Mouse (Mus musculus): ENCODE results near the gene Cacna1c. TPM values are rescaled to one million over a fixed set of nuclear protein-coding genes. Genes with fewer than 3 reads are reported as not detected.

The Cacna1c gene
- polyA plus RNA-seq, 1 experiment from 2014 or later = 0.23 TPM

- no peaks in the 10 kb centered on the region for H3K4me1 ChIP-seq (ENCODE audit: insufficient read depth)
- H3K9ac ChIP-seq (replicated peaks) = no peak overlapping the region
- WGBS (ENCODE audit: insufficient replicate concordance) = 53% methylated on average over 7 of the region's 7 CpGs
- no peaks in the 10 kb centered on the region for H3K9me3 ChIP-seq (ENCODE audit: low read length)
- no peak overlapping the region for H3K27ac ChIP-seq (ENCODE audit: low read depth)
- ATAC-seq (no peak), DNase-seq (no peak)
- no peak overlapping the region for H3K4me2 ChIP-seq (ENCODE audit: low read depth, low read length)
- TF ChIP-seq CTCF (IDR thresholded peaks at IDR 0.05; ENCODE audit: low read depth) (peak; percentile 40), EP300 (IDR thresholded peaks at IDR 0.05; ENCODE audit: low read depth) (no peak)
- H3K4me3 ChIP-seq (ENCODE audit: low read depth, low read length) = no peak overlapping the region
- H3K27me3 ChIP-seq (ENCODE audit: insufficient read depth, low read length) = no peaks in the 10 kb centered on the region
- no peaks in the 10 kb centered on the region for H3K36me3 ChIP-seq (replicated peaks; ENCODE audit: insufficient read depth, low read length)
Measured at GRCm38 (mm10) chr6:118605974-118606373, 590.2 kb downstream of the Cacna1c start.

- no peak for DNase-seq
- H3K4me2 ChIP-seq (ENCODE audit: low read depth, low read length) = no peak overlapping the region
- H3K4me1 ChIP-seq (ENCODE audit: insufficient read depth) = no peaks in the 10 kb centered on the region
- ATAC-seq = no peak
- no peak overlapping the region for H3K4me3 ChIP-seq (ENCODE audit: low read depth, low read length)
- no peaks in the 10 kb centered on the region for H3K36me3 ChIP-seq (replicated peaks; ENCODE audit: insufficient read depth, low read length)
- 87% methylated on average over 7 of the region's 7 CpGs for WGBS (ENCODE audit: insufficient replicate concordance)
- no peaks in the 10 kb centered on the region for H3K27me3 ChIP-seq (ENCODE audit: insufficient read depth, low read length)
- TF ChIP-seq CTCF (IDR thresholded peaks at IDR 0.05; ENCODE audit: low read depth) = no peak
- no peak for TF ChIP-seq EP300 (IDR thresholded peaks at IDR 0.05; ENCODE audit: low read depth)
- no peak overlapping the region for H3K9ac ChIP-seq (replicated peaks)
- no peak overlapping the region for H3K27ac ChIP-seq (ENCODE audit: low read depth)
- no peaks in the 10 kb centered on the region for H3K9me3 ChIP-seq (ENCODE audit: low read length)
Measured at GRCm38 (mm10) chr6:118603825-118604224, 592.4 kb downstream of the Cacna1c start.

- Histone ChIP-seq H3K9ac (replicated peaks) (no peak overlapping the region), H3K27me3 (ENCODE audit: insufficient read depth, low read length) (peaks cover 31% of the 10 kb centered on the region), H3K36me3 (replicated peaks; ENCODE audit: insufficient read depth, low read length) (no peaks in the 10 kb centered on the region), H3K9me3 (ENCODE audit: low read length) (no peaks in the 10 kb centered on the region), H3K4me2 (ENCODE audit: low read depth, low read length) (no peak overlapping the region), H3K4me3 (ENCODE audit: low read depth, low read length) (no peak overlapping the region), H3K4me1 (ENCODE audit: insufficient read depth) (peaks cover 8% of the 10 kb centered on the region; the same call in 1 of the 2 replicates), H3K27ac (ENCODE audit: low read depth) (no peak overlapping the region)
- no peak for DNase-seq
- no peak for TF ChIP-seq EP300 (IDR thresholded peaks at IDR 0.05; ENCODE audit: low read depth)
- no peak for TF ChIP-seq CTCF (IDR thresholded peaks at IDR 0.05; ENCODE audit: low read depth)
- ATAC-seq = no peak
- WGBS (ENCODE audit: insufficient replicate concordance) = 64% methylated on average over 9 of the region's 9 CpGs
Measured at GRCm38 (mm10) chr6:118595681-118596055, 600.5 kb downstream of the Cacna1c start.

- ATAC-seq (no peak), DNase-seq (no peak)
- H3K9ac ChIP-seq (replicated peaks) = no peak overlapping the region
- no peak overlapping the region for H3K4me2 ChIP-seq (ENCODE audit: low read depth, low read length)
- WGBS (ENCODE audit: insufficient replicate concordance) = 74% methylated on average over 10 of the region's 10 CpGs
- no peaks in the 10 kb centered on the region for H3K9me3 ChIP-seq (ENCODE audit: low read length)
- H3K4me3 ChIP-seq (ENCODE audit: low read depth, low read length) = no peak overlapping the region
- TF ChIP-seq EP300 (IDR thresholded peaks at IDR 0.05; ENCODE audit: low read depth) (no peak), CTCF (IDR thresholded peaks at IDR 0.05; ENCODE audit: low read depth) (no peak)
- no peak overlapping the region for H3K27ac ChIP-seq (ENCODE audit: low read depth)
- no peaks in the 10 kb centered on the region for H3K36me3 ChIP-seq (replicated peaks; ENCODE audit: insufficient read depth, low read length)
- peaks cover 8% of the 10 kb centered on the region; the same call in 1 of the 2 replicates for H3K4me1 ChIP-seq (ENCODE audit: insufficient read depth)
- H3K27me3 ChIP-seq (ENCODE audit: insufficient read depth, low read length) = peaks cover 31% of the 10 kb centered on the region
Measured at GRCm38 (mm10) chr6:118594833-118595680, 601.2 kb downstream of the Cacna1c start.

DNA sequence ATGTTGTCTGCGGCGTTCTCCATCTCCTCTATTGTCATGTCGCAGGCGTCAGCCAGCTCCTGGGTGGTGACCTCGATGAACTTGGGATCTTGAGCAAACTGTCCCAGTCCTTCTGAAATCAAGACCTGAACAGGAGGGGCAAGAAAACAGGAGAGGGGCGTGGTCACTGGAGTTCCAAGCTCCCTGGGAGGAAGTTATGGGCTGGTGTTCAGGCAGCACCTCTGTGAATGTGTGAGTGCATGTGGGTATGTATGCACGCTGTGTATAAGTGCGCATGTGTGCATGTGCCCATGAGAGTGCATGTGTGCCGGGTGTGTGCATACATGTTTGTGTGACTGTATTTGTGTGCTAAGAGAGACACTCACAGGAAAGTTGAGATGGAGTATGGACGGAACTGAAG, 602.1 kb downstream of the Cacna1c start:
- Histone ChIP-seq H3K4me3 (ENCODE audit: low read depth, low read length) (peak overlapping the region; percentile 46), H3K4me2 (ENCODE audit: low read depth, low read length) (peak overlapping the region; percentile 76), H3K27ac (ENCODE audit: low read depth) (no peak overlapping the region), H3K27me3 (ENCODE audit: insufficient read depth, low read length) (peaks cover 31% of the 10 kb centered on the region), H3K9ac (replicated peaks) (no peak overlapping the region), H3K4me1 (ENCODE audit: insufficient read depth) (peaks cover 8% of the 10 kb centered on the region; the same call in 1 of the 2 replicates), H3K36me3 (replicated peaks; ENCODE audit: insufficient read depth, low read length) (no peaks in the 10 kb centered on the region), H3K9me3 (ENCODE audit: low read length) (no peaks in the 10 kb centered on the region)
- ATAC-seq (no peak), DNase-seq (no peak)
- no peak for TF ChIP-seq EP300 (IDR thresholded peaks at IDR 0.05; ENCODE audit: low read depth)
- TF ChIP-seq CTCF (IDR thresholded peaks at IDR 0.05; ENCODE audit: low read depth) = no peak
- WGBS (ENCODE audit: insufficient replicate concordance) = 30% methylated on average over 10 of the region's 10 CpGs

DNA sequence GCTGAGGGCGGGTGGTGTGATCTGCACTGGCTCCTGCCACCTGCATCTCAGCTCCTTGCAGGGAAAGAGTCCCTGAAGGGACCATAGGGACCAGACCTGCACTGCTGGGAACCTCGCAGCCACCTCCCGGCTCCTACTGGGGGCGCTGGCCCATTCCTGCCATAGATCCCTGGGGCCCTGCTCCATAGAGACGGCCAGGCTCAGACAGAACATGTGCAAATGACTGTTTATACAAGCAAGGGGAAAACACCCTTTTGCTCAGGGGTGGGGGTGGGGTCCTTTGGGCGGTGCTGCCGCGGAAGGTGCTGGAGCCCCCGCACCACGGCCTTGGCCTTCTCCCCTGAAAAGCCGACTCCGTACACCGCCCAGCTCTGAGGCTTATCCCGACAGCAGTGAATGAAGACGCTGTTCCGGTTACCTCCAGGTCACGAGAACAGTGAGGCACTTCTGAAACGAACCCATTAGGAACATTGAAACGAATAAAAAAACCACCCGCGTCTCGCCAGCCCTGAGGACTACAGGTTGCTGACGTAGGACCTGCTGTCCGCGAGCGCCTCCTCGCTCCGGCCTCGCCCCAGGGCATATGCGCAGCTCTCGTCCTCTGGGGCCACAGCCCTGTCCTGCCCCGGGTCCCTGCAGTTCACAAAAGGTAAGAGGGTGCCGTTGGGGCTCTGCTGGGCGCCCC, 602.7 kb downstream of the Cacna1c start:
- DNase-seq (peak; percentile 36), ATAC-seq (peak; percentile 68)
- Histone ChIP-seq H3K27ac (ENCODE audit: low read depth) (no peak overlapping the region), H3K9ac (replicated peaks) (peak overlapping the region; percentile 35; the same call in 1 of the 2 replicates), H3K4me3 (ENCODE audit: low read depth, low read length) (peak overlapping the region; percentile 46), H3K36me3 (replicated peaks; ENCODE audit: insufficient read depth, low read length) (no peaks in the 10 kb centered on the region), H3K9me3 (ENCODE audit: low read length) (no peaks in the 10 kb centered on the region), H3K27me3 (ENCODE audit: insufficient read depth, low read length) (peaks cover 31% of the 10 kb centered on the region), H3K4me2 (ENCODE audit: low read depth, low read length) (peak overlapping the region; percentile 76), H3K4me1 (ENCODE audit: insufficient read depth) (peaks cover 8% of the 10 kb centered on the region; the same call in 1 of the 2 replicates)
- 2% methylated on average over 34 of the region's 34 CpGs for WGBS (ENCODE audit: insufficient replicate concordance)
- TF ChIP-seq EP300 (IDR thresholded peaks at IDR 0.05; ENCODE audit: low read depth) = no peak
- TF ChIP-seq CTCF (IDR thresholded peaks at IDR 0.05; ENCODE audit: low read depth) = peak; percentile 31

All from liver, postnatal 0 days (tissue).